Mouse (Mus musculus) heart, embryonic 14.5 days (tissue): ENCODE data around the gene Erg. TPM values are rescaled to one million over a fixed set of nuclear protein-coding genes. Genes with fewer than 3 reads are reported as not detected.

ENCODE experiments used
- ATAC-seq: fragments of 200-750 bp; cut with Nextera tagmentation; 2 replicates; pipeline ENCODE4 v1.8.0; 2017; ENCODE audit warnings: low read depth, moderate TSS enrichment; ENCODE audit not compliant: insufficient number of reproducible peaks, insufficient read depth, low FRiP score
- H3K27ac ChIP-seq, 2 experiments: fragments of 200-500 bp in 1 of 2; fragments of 300-500 bp in 1 of 2; sonication (generic) in 1 of 2; replicated peaks in 1 of 2; 2 replicates each; pipeline ENCODE4 v1.5.1; 2012 to 2014; ENCODE audit warnings: low read depth in 2 of 2, low read length in 2 of 2, control low read depth in 1 of 2, mild to moderate bottlenecking in 1 of 2, mixed read lengths in 1 of 2; ENCODE audit not compliant: control insufficient read depth in 1 of 2, insufficient read depth in 1 of 2
- H3K27me3 ChIP-seq: fragments of 300-500 bp; sonication (generic); 2 replicates; pipeline ENCODE4 v1.6.1; 2014; ENCODE audit warnings: mild to moderate bottlenecking, low read length, control low read depth; ENCODE audit not compliant: control insufficient read depth, insufficient read depth
- H3K36me3 ChIP-seq: fragments of 300-500 bp; sonication (generic); 2 replicates; pipeline ENCODE4 v1.6.1; 2014; ENCODE audit warnings: mild to moderate bottlenecking, control low read depth, low read length, mixed read lengths; ENCODE audit not compliant: control insufficient read depth, insufficient read depth
- H3K4me1 ChIP-seq, 2 experiments: fragments of 200-500 bp in 1 of 2; fragments of 300-500 bp in 1 of 2; sonication (generic) in 1 of 2; 2 replicates each; pipeline ENCODE4 v1.6.1; 2012 to 2014; ENCODE audit warnings: low read length in 2 of 2, control low read depth in 1 of 2, mixed read lengths in 1 of 2; ENCODE audit not compliant: control insufficient read depth in 2 of 2, insufficient read depth in 2 of 2
- H3K4me2 ChIP-seq: fragments of 300-500 bp; sonication (generic); 2 replicates; pipeline ENCODE4 v1.6.1; 2014; ENCODE audit warnings: mild to moderate bottlenecking, low read length
- H3K4me3 ChIP-seq, 2 experiments: fragments of 200-500 bp in 1 of 2; fragments of 300-500 bp in 1 of 2; sonication (generic) in 1 of 2; 2 replicates each; pipeline ENCODE4 v1.5.1; 2012 to 2014; ENCODE audit warnings: low read length in 2 of 2, mild to moderate bottlenecking in 2 of 2, control low read depth in 1 of 2, low read depth in 1 of 2, moderate library complexity in 1 of 2; ENCODE audit not compliant: control insufficient read depth in 1 of 2, insufficient read depth in 1 of 2
- H3K9ac ChIP-seq: fragments of 300-500 bp; sonication (generic); 2 replicates; pipeline ENCODE4 v1.6.1; 2014; ENCODE audit warnings: mild to moderate bottlenecking, low read length
- H3K9me3 ChIP-seq: fragments of 300-500 bp; sonication (generic); 2 replicates; pipeline ENCODE4 v1.6.1; 2016; ENCODE audit warnings: low read length, control low read depth; ENCODE audit not compliant: control insufficient read depth
- WGBS: fragments of 180-500 bp; shearing (Covaris S2); extraction: QIAGEN DNeasy Blood & Tissue Kit; methylation state at CpG from one replicate; pipeline ENCODE4 v1.1.7; 2014; 5-methylcytosine and 5-hydroxymethylcytosine counted together
- polyA plus RNA-seq: library from polyadenylated mRNA; unstranded; fragments of >200 nt; fragmentation: Nextera tagmentation; extraction: Ambion mirVana; gene quantifications from 2 replicates; pipeline ENCODE4 v1.2.1, GENCODE M21; 2014

Gene Erg
- 5.7 and 6.1 TPM in 2 replicates for polyA plus RNA-seq

GRCm38 (mm10) chr16:95586311-95586602, at the start of gene Erg:
Erg (minus strand) TSS chr16:95586593.
- H3K27ac ChIP-seq, result no peak within 1 kb of the TSS

GRCm38 (mm10) chr16:95631816-95632215, 45.4 kb upstream of the Erg start:
- Histone ChIP-seq H3K9ac (no peak overlapping the region), H3K4me2 (no peak overlapping the region), H3K9me3 (no peaks in the 10 kb centered on the region), H3K4me3 (no peak overlapping the region), H3K36me3 (no peaks in the 10 kb centered on the region), H3K27me3 (no peaks in the 10 kb centered on the region), H3K27ac (no peak overlapping the region), H3K4me1 (no peaks in the 10 kb centered on the region)
- 83% methylated on average over 10 of the region's 10 CpGs for WGBS
- no peak for ATAC-seq

More at GRCm38 (mm10) chr16:95586311-95586602, at the start of gene Erg:
- H3K9ac ChIP-seq, result no peak within 1 kb of the TSS
- ATAC-seq, result no peak
- peaks cover 8 to 13% of the 10 kb centered on the region in 2 experiments; a peak in 3 of 4 replicates for H3K4me1 ChIP-seq
- WGBS, result 14% methylated on average over 5 of the region's 5 CpGs
- peak within 1 kb of the TSS; percentile 75 for H3K4me2 ChIP-seq
- no peaks in the 10 kb centered on the region for H3K36me3 ChIP-seq
- H3K4me3 ChIP-seq, result peak within 1 kb of the TSS; percentile 37
- H3K9me3 ChIP-seq, result no peaks in the 10 kb centered on the region
- peaks cover 67% of the 10 kb centered on the region for H3K27me3 ChIP-seq

DNA sequence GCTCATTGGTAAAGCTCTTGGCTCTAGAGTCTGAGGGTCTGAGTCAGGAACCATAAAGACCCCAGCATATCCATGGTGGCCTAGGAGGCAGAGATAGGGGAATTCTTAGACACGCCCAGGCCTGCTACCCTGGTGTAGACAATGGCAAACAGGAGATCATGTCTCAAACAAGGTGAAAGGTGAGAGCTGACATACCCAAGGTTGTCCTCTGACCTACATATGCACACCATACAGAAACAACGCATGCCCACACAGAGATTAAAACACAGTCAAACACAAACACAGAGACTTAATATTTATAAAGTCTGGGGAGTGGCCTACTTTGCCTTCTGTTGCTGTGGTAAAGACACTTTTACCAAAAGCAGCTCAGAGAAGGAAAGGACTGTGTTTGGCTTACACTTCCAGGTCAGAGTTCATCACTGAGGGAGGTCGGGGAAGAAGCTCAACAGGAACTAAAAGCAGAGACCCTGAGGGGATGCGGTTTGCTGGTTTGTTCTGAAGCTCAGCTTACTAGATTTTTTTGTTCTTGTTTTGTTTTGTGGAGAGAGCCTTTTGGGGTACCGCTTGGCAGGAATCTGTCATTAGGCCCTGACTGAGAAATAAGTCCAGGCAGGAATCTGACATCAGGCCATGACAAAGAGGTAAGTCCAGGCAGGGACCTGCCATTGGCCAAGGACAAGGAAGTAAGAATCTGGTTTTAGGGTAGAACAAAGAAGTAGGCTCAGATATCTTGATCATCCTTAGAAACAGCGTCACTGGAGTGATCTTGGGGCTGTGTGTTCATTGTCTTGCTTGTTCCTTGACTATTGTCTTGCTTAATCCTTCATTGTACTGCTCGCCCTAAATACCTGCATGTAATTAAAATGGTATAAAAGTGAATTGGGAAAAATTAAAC, 37.7 kb upstream of the Erg start:
- no peak overlapping the region for H3K27ac ChIP-seq

DNA sequence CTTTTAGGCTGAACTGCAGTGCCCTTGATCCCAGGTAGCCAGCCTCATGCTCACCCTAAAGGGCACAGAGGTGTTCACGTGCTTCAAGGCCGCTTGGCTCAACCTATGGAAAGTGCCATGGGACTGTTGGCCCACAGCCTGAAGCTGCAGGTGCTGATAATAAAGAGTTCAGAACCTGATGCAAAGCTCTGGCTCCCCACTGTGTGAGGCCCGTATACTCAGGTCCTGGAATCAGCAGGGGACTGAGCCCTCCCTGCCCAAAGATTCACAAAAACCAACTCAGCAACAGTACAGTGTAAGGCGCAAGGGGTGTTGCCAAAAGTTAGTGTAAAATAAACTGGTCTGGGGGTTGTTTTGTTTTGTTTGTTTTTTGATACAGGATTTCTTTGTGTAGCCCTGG, 36.7 kb upstream of the Erg start:
- Histone ChIP-seq H3K4me2 (no peak overlapping the region), H3K27me3 (no peaks in the 10 kb centered on the region), H3K9ac (no peak overlapping the region), H3K4me3 (no peak overlapping the region), H3K27ac (no peak overlapping the region), H3K4me1 (no peaks in the 10 kb centered on the region; a peak in 1 of 4 replicates), H3K9me3 (no peaks in the 10 kb centered on the region), H3K36me3 (no peaks in the 10 kb centered on the region)
- ATAC-seq, result no peak
- 77% methylated on average over 4 of the region's 4 CpGs for WGBS

More for the DNA sequence above, 37.7 kb upstream of the Erg start:
- H3K4me1 ChIP-seq, result no peaks in the 10 kb centered on the region
- no peak overlapping the region for H3K9ac ChIP-seq
- no peaks in the 10 kb centered on the region for H3K36me3 ChIP-seq
- no peaks in the 10 kb centered on the region for H3K27me3 ChIP-seq
- 67% methylated on average over 7 of the region's 7 CpGs for WGBS
- no peak overlapping the region for H3K4me2 ChIP-seq
- H3K9me3 ChIP-seq, result no peaks in the 10 kb centered on the region
- no peak for ATAC-seq
- no peak overlapping the region for H3K4me3 ChIP-seq

- no peaks in the 10 kb centered on the region for H3K27me3 ChIP-seq
- no peak overlapping the region for H3K27ac ChIP-seq
- no peak for ATAC-seq
- H3K4me3 ChIP-seq, result no peak overlapping the region
- no peaks in the 10 kb centered on the region for H3K9me3 ChIP-seq
- no peaks in the 10 kb centered on the region for H3K36me3 ChIP-seq
- H3K4me2 ChIP-seq, result no peak overlapping the region
- WGBS, result 68% methylated on average over 4 of the region's 4 CpGs
- H3K9ac ChIP-seq, result no peak overlapping the region
- no peaks in the 10 kb centered on the region; a peak in 1 of 4 replicates for H3K4me1 ChIP-seq
Observed at GRCm38 (mm10) chr16:95619859-95620325, 33.5 kb upstream of the Erg start.

DNA sequence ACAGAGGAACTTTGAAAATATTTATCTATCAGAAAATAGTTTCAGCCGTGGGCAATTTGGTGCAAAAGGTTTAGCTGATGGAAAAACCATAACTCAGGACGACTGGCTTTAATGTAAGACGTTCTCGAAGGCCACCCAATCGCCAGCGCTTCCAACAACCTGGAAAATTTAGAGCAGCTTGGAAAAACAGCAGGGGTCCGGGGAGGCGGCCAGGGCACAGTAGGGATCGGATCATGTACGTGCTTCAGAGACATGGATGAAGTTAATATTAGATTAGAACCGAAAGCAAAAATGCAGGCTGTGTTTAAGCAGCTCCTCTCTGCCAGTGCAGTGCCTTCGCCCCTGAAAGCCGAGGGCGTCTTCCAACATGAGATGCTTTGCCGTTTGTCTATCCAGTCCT, 31.8 kb upstream of the Erg start:
- Histone ChIP-seq H3K4me1 (no peaks in the 10 kb centered on the region; a peak in 1 of 4 replicates), H3K27me3 (no peaks in the 10 kb centered on the region), H3K4me3 (no peak overlapping the region), H3K27ac (no peak overlapping the region), H3K9ac (no peak overlapping the region), H3K36me3 (no peaks in the 10 kb centered on the region), H3K4me2 (no peak overlapping the region), H3K9me3 (no peaks in the 10 kb centered on the region)
- ATAC-seq, result no peak
- WGBS, result 66% methylated on average over 15 of the region's 15 CpGs

- no peaks in the 10 kb centered on the region for H3K9me3 ChIP-seq
- no peak overlapping the region for H3K27ac ChIP-seq
- no peaks in the 10 kb centered on the region for H3K36me3 ChIP-seq
- 33% methylated on average over 6 of the region's 6 CpGs for WGBS
- H3K27me3 ChIP-seq, result no peaks in the 10 kb centered on the region
- no peak overlapping the region for H3K9ac ChIP-seq
- ATAC-seq, result no peak
- no peaks in the 10 kb centered on the region; a peak in 1 of 4 replicates for H3K4me1 ChIP-seq
- no peak overlapping the region for H3K4me2 ChIP-seq
- no peak overlapping the region for H3K4me3 ChIP-seq
Observed at GRCm38 (mm10) chr16:95617720-95618119, 31.3 kb upstream of the Erg start.
